Mouse (Mus musculus) cerebellum, adult 9-10 months (tissue): ENCODE data around the gene Slc25a28.

Experiments used
- DNase-seq: peaks from one replicate; pipeline ENCODE4 v3.0.0; 2022

Gene Slc25a28

DNA sequence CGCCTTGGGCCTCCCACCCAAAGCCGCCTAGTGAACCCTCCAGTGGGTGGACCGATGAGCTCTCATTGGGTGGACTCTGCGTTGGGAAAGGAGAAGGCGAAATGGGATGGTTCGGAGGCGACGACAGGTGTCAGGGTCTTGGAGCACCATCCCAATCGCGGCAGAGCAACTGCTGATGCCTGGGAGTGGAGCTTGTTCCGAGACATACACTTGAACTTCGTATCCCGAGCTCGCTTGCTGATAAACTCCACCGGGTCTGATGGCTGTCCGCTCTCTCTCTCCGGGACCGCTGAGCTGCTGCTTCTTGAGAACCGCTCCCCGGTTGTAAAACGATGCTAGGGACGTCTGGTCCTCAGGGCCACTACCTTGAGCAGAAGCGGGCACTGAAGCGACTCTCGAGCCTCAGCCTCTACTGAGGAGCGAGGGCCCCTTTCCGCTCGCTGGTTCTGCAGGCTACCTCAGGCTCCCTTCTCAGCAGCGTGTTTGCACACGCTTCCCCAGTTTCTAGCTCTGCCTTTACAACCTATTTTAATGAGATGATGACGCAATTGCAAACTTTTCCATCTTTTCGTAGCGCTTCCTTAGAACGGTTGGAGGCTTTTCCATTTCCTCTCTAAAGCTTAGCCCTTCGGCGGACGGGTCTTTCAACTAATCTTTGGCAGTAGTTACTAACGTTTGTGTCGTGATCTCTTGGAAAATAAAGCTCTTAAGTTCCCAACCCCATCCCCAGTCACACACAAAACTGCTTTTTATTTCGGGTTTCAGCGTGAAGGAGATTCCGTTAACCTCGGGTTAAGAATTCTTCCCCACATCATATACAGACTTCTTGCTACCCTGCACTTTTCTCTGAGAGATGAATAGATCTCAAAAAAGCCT is 1.1 kb upstream of the Slc25a28 start:
- no peak for DNase-seq

DNA sequence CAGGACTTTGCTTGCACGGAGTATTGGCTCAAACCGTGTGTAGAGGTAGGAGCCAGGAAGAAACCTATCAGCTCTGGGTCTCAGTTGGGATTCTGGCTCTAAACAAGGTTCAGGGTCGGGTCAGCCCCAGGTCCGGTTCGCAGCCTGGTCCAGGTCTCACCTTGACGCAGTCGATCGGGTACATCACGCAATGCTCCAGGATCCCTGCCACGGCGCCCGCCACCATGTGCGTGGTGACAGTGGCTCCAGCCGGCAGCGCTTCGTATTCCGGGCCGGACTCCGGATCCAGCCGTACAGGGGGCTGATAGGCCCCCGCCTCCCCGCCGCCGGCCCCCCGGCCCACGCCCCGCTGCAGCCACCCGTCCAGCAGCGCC is 378 bp downstream of the Slc25a28 start:
- DNase-seq, result peak; percentile 72

DNA sequence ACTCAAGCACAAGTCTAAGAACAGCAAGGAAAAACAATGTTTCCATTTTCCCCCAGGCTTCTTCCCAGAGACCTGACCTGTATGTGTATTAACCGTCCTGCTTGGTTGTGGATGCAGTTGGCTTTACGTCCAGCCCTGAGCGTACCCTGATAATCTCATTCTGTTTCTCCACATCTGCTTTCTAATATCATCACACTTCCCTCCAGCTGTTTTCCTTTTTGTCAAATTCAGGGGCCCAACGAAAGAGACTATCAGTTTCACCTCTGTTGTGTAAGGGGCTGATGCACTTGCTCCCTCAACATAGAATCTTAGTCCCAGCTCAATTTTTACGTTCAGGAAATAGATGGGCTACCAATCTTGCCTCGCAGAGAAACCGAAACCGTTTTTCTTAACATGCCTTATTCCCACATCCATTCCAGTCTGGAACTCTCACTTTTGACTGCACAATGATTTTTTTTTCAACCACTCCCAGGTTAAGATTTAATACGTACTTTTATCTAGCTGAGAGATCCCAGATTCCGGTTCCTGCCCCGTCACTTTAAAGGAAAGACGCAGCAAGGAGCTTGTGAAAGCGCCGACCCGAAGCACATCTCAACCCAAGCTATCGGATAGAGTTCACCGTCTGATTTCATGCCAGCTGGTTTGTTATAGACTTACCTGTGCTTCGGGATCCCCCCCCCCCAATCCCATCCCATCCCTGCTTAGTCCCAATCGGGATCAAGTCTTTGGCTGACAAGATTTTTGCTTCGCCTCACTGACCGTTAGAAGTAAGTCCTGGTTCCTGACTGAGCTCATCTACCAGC is 967 bp downstream of the Slc25a28 start:
- DNase-seq, result peak; percentile 55

DNA sequence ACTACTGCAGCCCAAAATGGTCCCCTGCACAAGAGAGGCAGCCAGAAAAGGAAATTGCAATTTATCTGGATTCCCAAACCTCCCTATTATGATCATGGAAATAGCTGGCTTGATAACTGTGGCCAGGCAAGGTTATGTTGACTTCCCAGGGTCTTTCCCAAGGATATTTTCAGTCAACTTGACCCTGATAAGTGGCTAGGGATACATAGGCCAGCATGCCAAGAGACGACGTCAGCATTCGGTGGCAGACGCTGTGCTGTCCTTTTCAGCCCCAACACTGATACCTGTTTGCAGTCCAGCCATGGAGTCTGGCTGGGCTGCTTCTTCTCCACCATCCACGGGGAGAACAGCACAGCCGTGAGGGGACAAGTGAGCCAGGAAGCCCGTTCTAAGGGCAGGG is 3.6 kb downstream of the Slc25a28 start:
- no peak for DNase-seq

DNA sequence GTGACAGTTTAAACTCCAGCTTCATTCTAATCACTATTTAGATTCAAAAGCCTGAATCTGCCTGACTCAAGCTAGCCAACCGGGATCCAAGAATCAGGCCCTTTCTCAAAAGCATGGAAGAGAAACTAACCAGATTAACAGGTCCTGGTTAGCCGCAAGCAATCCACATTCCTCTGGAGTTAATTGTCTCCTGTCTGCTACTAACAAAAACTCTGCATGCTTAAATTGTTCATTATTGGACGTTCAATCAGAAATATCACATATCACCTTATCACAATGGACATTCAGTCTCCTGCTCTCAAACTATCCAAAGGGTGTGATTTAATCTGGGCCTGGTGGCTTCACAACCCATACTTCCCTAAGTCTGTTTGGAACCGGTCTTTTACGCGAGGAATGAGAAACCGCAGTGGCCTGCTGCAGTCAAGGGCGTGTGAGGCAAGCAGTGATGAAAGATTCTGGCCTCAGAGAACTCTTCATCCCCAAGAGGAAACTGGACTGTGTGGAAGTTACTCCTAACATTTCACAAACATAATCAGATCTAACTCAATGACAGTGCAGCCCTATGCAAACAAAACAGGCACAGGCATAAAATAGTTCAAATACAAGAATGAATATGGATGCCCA is 5.4 kb downstream of the Slc25a28 start:
- DNase-seq, result no peak

DNA sequence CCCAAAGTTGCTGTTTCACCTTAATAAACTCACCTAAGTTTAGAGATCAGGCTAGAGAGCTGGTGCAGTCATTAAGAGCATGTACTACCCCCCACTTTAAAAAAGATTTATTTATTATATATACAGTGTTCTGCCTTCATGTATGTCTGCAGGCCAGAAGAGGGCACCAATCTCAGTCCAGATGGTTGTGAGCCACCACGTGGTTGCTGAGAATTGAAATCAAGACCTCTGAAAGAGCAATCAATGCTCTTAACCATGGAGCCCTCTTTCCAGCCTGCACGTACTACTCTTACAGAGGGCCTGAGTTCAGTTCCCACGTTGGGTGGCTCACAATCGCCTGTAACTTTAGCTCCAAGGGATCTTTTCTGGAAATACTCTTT is 7.3 kb downstream of the Slc25a28 start:
- no peak for DNase-seq

DNA sequence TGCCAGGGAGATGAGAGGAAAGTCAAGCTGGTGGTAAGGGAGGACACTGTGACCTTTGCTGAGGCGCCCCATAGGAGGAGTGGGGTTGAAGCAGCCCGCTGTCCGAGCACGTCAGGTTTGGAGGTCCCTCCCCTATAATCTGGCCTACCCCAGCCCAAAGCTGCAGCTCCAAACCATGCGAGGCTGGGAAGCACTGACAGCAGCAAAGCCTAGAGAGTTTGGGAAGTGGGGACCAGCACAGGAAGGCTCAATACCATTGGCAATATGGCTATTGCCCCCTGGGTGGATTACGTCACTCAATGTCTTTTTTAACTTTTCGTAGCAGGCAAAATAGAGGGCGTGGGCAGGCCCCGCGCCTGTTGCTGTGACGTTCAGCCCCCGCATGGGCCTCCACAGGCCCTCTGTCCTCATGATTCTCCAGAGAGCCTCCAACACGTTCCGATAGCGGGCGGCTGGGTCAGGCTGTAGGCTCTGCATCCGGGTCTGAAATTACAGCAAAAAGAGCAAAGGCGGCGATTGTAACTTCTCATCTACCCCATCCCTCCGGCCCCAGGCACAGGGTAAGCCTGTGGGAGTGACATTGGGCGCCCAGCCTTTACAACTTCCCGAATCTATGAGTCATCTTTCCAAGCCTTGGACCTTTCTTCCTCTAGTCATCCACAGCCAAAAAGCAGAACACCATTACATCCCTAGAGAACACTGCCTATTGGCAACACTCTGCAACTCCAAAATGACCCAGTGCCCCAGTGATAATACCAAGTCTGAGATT is 7.8 kb downstream of the Slc25a28 start:
- DNase-seq, result no peak

DNA sequence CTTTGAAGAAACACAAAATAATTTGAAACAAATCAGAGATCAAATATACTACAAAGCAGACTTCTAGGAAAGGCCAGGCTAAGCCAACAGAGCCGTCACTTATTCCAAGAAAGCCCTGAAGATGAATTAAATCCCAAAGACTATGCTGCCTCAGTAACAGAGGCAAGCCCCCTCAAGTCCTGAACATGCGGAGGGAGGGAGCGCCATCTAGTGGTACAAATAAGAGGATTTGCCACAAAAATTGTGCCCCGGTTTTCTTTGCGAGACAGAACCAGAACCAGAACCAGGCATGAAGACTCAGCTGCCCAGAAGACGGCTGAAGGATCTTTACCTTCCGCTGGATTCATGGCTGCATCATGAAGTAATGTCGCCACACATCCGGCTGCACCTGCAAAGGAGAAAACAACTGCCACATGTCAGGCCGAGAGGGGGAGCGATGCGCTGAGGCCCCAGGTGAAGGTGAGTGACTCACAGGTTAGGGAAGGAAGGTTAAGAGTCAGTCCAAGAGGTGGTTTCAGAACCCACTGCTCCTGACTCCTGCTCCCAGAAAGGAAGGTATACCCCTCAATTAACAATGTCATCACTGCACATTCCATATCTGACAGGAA is 9.1 kb downstream of the Slc25a28 start:
- peak; percentile 58 for DNase-seq

DNA sequence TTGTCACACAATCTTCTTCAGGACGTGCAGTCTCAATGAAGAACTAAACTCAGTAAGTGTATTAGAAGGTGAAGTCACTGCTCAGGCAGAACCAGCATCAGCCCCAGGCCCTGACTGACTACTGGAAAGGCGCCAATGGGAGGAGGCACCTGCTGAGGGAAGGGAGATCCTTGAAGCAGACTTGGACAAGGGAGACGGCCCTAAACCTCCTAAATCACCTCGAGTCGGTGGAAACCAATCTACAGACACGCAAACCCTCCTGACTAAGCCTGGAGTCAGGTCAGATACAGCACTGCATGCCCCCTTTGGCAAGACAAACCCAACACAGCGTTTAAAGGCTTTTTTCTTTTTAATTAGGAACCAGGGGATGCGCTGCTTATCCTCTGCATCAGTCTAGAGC is 11.2 kb downstream of the Slc25a28 start:
- DNase-seq, result no peak

DNA sequence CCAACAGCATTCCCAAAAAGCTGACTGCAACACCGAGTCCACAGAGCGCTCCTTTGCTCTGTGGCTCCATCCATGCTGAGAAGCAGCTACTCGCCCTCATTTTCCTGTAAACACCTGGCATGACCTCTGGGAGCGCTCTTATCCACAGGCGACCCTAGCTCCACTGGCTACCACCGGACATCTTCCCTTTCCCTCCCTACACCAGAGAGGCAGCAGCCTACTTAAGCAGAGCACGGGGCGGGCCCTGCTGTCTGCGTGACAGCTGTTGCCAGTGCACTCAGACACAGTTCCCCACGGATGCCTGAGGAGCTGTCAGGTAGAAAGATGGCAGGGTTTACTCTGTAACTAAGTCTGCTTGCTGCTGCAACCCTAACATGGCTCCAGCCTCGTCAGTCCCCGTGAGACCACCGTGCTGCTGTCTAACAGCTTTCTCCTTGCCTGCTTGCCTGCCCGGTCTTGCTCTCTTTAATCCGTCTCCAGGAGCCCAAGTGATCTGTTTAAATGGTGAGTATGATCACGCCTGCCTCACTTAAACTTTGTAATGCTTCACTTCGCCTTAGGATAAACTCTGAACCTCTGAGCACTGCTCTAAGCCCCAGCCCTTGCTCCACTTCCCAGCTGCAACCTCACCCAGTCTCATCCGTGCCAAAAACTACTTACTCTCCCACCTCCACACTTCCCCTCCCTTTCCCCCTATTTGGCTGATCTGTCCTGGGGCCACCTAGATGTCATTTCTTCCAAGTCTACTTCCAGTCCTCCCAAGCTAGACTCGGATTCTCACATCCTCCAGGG is 12.3 kb downstream of the Slc25a28 start:
- DNase-seq, result no peak

DNA sequence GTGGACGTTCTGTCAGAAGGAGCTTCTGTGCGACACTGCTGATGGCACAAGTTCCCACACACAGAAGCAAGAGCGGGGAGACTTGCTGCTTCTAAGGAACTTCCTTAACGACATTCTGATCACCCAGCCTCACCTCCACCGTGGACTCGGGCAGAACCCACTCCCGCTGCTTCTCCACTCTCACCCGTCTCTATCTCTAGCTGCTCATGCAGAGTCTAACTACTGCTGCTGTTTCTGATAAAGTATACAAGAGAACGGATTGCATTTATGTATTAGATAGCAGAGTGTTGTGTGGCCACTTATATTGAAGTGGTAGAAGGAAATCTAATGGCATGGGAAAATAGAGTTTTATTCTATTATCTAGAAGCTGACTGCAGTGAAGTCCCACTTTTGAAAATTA is 13.9 kb downstream of the Slc25a28 start:
- no peak for DNase-seq

DNA sequence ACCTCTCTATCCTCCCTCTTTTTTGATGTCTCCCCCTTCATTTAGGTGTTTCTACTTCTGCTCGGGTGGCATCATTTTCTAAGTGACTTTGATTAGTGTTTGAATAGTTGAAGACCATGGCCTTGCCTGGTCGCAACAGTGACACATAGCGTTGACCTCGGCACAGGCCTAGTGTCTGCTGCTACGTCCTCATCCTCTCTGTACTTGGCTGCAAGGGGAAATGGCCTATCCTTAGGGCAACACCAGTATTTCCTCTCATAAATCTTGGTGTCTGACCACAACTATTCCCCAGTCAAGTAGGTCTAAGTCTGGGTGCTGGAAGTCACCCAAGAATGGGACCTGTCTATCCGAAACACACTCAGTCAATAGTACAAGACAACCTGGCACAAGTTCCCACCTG is 15.0 kb downstream of the Slc25a28 start:
- DNase-seq, result no peak

DNA sequence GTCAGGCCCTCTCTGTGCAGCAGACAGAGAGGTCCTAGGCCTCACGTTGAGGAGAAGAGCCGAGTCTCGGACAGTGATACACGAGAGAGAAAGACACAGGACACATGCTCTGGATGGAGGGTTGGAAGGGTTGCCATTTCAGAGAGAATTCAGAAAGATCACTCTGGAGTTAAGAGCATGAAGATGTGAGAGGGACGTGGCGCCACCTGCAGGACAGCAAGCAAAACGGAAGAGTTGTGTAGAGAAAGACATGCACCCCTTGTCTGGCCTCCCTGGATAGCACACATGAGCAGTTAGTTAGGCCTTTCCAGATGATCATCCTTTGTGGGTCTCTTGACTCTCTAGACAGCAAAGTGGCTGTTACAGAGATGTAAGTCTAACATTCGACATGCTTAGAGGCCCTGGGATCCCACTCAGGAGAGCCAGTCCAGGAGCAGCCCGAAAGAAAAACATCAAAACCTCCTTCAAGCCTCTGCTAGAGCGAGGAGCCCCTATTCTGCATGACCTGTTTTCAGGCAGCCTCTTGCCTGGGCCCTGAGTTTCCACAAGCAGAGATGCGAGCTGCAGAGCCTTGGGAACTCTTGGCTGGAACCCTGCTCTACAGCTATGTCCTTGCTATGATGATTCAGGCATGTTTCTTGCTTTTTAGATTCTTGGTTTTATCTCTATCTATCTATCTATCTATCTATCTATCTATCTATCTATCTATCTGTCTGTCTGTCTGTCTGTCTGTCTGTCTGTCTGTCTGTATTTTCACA is 18.8 kb downstream of the Slc25a28 start:
- DNase-seq, result no peak

DNA sequence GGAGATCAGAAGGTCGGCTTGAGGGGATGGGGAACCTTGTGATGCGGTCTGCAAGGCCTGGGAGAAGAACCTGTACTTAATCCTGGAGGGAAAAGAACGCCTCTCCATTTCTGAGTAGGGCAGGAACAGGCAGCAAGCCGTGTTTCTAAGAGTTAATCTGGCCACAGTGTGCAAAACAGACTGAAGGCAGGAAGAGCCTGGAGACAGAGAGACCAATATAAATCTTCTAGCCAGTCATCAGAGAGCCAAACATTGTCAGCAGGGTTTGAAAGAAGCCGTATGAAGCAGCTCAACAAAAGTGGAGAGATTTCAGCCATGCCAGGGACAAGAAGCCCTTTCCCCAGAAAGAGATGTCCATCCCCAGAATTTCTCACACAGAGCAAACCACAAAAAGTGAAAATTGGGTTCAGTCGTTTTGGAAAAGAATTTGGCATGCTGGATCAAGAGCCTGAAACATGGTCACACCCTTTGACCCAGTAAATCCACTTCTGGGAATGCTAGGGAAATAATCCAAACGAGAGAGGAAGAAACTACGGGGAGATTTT is 23.4 kb downstream of the Slc25a28 start:
- DNase-seq, result no peak

DNA sequence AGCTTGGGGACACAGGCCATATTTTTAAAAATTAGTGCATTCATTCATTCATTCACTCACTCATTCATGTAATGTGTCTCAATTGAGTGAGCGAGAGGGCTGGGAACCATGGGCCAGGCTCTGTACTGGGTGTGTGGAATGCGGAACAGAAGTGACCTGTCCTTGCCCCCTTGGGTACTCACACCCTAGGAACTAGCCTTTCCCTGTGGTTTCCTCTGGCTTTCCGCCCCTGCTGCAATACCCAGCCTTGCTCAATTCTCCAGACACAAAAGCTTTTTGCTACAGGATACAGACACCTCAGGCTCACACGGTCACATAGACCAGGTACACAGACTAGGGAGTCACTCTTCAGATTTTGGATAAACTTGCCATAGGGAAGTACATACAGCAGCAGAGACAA is 26.3 kb downstream of the Slc25a28 start:
- no peak for DNase-seq

DNA sequence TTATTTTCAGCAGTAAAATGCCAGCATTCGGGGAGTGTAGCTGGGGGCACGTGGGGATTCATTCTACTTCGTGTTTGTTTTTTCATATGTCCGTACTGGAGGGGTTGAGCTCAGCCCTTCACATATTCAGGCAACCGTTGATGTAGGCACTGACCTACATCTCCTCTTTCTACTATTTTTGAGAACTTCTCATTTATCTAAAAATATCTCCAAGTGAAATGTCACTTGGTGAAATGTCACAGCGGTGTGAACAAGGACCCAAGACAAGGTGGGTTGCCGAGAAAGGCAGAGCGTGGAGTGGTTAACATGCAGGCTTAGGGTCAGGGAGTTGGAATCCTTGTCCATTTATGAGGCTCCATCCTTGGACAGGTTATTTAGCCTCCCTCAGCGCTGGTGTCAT is 27.4 kb downstream of the Slc25a28 start:
- DNase-seq, result no peak

DNA sequence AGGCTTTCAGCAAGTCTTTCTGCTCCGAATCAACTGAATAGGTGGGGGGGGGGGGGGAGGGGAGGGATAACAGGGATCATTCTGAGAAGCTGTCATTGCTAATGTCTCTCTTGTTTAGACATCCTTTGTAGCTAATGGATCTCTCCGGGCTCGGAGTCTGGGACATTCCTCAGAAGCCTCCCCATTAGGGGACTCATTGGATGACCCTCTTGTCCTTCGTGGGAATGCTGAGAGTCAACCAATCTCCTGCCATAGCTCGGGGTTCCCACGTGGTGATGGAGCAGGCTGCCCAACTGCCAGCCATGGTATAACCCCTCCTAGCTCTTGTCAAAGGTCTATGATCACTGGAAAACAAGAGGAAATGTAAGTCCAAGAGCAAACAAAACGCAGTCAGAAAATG is 27.8 kb downstream of the Slc25a28 start:
- DNase-seq, result no peak

DNA sequence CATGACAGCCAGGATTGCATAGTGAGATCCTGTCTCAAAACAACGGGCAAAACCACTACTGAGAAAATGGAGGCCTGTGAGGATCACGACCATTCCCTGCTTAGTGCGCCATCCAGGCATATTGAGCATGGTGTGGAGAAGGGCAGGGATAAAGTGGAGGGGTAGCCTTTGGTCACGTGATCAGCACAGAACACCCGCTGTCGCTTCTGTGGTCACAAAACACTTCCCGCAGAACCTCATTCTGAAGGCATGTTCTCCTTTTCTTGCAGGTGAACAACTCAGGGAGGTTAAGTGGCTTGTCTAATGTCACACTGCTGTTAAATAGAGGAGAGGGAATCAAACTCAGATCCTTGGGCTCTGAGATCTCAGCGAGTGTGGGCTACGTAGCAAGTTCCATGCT is 29.2 kb downstream of the Slc25a28 start:
- no peak for DNase-seq

DNA sequence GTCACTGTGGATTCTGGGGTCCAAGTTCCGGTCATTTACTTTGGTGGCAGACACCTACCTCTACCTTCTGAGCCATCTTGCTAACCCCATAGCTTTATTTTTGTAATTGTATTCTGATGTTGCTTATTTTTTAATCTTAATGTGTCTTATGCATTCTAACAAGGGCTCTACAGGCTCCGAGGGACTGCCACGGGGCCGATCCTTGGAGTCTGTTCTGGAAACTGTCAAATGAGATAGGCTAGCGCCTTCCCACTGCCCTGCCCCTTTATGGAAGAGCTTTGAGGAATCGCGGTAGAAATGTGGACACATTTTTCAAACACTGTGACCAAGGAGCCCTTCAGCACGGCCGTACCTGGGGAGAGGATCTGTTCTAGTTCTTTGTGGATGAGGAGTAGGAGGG is 31.8 kb downstream of the Slc25a28 start:
- DNase-seq, result no peak

DNA sequence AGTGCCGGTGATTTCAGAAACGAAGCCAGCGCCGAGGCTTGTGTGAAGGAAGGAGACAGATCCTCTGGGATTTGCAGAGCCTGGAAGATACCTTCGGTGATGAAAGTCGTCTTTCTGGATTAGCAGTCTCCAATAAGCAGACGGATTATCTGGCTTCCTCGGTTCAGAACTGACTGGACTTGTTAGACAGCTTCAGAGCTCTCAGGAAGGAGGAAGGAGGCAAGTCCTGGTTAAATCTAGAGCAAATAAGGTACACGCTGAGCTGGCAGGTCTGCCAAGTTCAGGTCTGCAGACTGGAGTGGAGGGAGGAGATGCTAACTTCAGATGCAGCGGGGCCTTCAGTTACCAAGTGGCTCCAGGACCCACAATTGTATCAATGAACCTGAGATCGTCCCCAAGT is 32.8 kb downstream of the Slc25a28 start:
- DNase-seq, result no peak
